Mouse (Mus musculus) megakaryocyte, adult 5-6 weeks (primary cell): ENCODE data around the gene Gm4907. TPM values are rescaled to one million over a fixed set of nuclear protein-coding genes. Genes with fewer than 3 reads are reported as not detected.
"Not testable (repeated sequence)": the region's sequence is repeated elsewhere in the genome, so short reads cannot be mapped to it uniquely, and the experiment has no call there.

ENCODE experiments used
- ATAC-seq: 2 replicates; pipeline ENCODE4 v1.8.0; 2016; ENCODE audit warnings: mild to moderate bottlenecking, inconsistent platforms; ENCODE audit not compliant: poor library complexity, severe bottlenecking
- total RNA-seq, 2 experiments: library from RNA; stranded (forward) in 1 of 2; stranded (reverse) in 1 of 2; fragments of 153-499, 151-499 nt in 1 of 2; fragments of 221-1000, 200-1000 nt in 1 of 2; gene quantifications; 2 replicates each; pipeline versions ENCODE4 v1.2.3 to v1.2.4; 2015 to 2017

Gm4907 gene
- total RNA-seq (2015) (not detected in 2 replicates), total RNA-seq (2017) (not detected in 2 replicates)

DNA sequence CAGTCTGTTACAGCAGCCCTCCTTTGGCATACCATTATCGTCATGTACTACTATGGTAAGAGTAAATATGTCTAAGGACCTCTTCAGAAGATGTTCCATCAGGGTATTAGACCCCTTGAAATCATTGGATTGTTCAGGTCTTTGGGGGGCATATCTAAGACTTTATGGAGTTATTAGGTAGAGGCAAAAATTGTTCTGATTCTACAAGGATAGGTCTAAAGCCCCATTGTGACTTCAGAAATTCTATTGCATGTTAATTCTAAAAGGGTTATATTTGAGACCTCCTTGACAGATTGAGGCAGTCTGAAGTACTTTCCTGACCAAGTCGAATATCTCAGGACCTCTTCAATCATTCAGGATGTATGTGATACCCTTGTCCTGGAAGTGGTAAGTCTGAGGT, at the start of gene Gm4907:
TSS of gene Gm4907 (plus strand) at position 301 of the 400 bp plus-strand sequence.
- ATAC-seq = not testable (repeated sequence)

DNA sequence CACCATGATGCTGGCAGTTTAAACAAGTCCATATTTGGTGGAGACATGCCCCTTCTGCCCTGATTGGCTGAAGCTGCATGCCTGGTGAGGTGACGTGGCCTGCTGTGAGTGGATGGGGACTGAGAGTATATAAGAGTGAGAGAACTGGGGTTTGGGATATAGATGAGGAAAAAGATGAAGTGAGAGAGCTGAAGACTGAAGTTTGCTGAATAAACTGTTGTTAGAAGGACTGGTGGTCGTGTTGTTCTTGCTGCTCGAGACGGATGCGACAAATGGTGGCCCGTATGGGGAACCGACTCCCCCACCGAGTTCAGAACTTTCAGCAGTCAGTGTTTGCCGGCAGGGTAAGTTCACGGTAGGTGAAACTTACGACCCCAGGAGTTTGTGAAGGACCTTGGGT, 48.6 kb upstream of the Gm4907 start:
- ATAC-seq = not testable (repeated sequence)

DNA sequence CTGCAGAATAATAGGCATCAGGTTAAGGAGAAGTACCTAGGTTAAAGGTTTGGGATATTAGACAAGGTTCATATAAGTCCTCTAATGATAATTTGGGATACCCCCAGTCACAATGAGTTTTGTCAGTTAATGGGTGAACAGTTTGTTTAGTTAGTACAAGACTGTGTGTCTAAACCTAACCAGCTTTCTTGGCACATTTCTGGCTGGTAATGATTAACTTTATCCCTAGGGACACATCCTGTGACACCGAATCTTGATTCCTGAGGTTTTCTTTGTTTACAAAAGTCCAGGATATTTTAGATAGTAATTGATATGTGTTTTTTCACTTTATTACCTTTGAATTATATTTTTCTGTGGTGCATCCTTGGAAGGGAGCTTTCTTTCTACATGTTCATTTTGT, 41.4 kb upstream of the Gm4907 start:
- ATAC-seq = no peak

DNA sequence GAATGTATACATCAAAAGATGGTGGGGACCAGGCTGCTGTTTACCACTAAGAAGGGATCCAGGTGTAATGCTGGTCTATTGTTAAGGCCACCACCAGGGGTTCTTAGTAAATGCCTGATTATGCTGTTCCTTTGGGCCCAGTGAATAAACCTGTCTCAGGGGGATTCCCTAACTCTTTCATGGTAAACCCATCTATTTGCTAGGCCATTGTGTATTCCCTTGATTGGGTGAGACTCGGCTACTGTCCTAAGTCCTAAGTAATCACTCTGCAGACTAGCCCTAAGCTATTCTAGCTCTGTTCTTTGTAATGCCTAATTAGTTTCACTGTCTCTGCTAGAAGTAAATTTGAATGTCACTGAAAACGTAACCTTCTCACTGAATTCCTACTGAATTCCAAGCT, 71.8 kb downstream of the Gm4907 start:
- no peak for ATAC-seq

Other genes with a start within 250 kb of the Gm4907 start
- gene Wdr44, start 189.5 kb upstream of the Gm4907 start, total RNA-seq (2015) = 25.2 and 37.3 TPM in 2 replicates
- gene Wdr44, start 189.5 kb upstream of the Gm4907 start, total RNA-seq (2017) = 17.1 and 20.2 TPM in 2 replicates
- gene Gm4985, start 76.4 kb downstream of the Gm4907 start, total RNA-seq (2015) = not detected in 2 replicates
- gene Gm4985, start 76.4 kb downstream of the Gm4907 start, total RNA-seq (2017) = not detected in 2 replicates